Mouse (Mus musculus) heart, adult 18-20 months (tissue): ENCODE results near the gene Otoa. TPM values are rescaled to one million over a fixed set of nuclear protein-coding genes. Genes with fewer than 3 reads are reported as not detected.

Source experiments
- DNase-seq, 2 experiments: peaks; one replicate each; pipeline ENCODE4 v3.0.0; 2021 to 2022; ENCODE audit warnings: mixed read lengths in 1 of 2
- long read RNA-seq, 2 experiments: library from polyadenylated mRNA; stranded (forward); transcript quantifications; one replicate each; pipeline ENCODE4 v2.0.0; 2021
- total RNA-seq, 2 experiments: library from RNA; stranded (reverse); gene quantifications; 2 replicates each; pipeline ENCODE4 v1.2.3; 2021

Gene Otoa
- total RNA-seq = under 1 TPM; 0.05 to 0.18 TPM
- long read RNA-seq, experiment 1 = 0 reads
- long read RNA-seq, experiment 2 = 0 reads

GRCm38 (mm10) chr7:121081350-121081749, at the start of gene Otoa:
Gene Otoa, plus strand, starts transcription at chr7:121081650.
- no peak for DNase-seq

- DNase-seq = peak; percentile 94 to 95
These were observed 47.4 kb upstream of the Otoa start, which contains the start of gene Mettl9 for GRCm38 (mm10) chr7:121033856-121034652. Gene Mettl9, plus strand, starts transcription at chr7:121034445.

GRCm38 (mm10) chr7:121034701-121035141, 46.7 kb upstream of the Otoa start:
- peak; percentile 71 to 81 for DNase-seq

GRCm38 (mm10) chr7:121035161-121035721, 46.2 kb upstream of the Otoa start:
- peak; percentile 52 to 70 for DNase-seq

DNA sequence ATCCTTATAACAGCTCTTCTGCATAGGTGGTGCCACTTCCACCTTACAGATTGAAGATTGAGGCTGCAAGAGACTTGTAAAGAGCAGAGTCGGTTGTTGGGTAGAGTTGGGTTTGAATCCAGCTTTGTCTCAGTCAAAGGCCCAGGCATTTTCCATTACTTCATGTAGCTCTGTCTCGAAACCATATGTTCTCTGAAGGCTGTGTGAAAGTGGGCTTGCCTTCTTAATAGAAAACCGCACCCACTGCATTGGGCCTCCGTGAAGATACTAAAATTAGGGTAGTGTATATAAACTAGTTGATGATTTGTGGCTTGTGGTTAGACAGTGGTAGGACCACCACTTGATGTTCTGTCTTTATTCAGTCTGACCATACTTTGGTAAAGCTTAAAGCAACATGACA, 40.9 kb upstream of the Otoa start:
- no peak for DNase-seq

DNA sequence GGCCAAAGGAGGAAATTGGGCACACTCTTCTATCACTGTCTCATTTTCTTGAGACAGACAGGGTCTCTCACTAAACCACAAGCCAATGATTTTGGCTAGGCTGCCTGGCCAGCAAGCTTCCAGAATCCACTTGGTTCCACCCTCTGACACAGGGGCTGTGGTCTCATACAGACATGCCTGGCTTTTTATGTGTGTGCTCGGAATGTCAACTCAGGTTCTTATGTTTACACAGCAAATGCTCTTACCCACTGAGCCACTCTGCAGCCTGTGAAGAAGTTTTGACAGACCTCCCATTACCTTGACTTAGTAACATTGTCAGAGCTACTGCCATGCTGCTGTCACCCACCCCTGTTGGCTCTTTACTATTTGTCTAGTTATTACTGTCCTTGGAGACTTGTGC, 39.5 kb upstream of the Otoa start:
- DNase-seq = no peak

DNA sequence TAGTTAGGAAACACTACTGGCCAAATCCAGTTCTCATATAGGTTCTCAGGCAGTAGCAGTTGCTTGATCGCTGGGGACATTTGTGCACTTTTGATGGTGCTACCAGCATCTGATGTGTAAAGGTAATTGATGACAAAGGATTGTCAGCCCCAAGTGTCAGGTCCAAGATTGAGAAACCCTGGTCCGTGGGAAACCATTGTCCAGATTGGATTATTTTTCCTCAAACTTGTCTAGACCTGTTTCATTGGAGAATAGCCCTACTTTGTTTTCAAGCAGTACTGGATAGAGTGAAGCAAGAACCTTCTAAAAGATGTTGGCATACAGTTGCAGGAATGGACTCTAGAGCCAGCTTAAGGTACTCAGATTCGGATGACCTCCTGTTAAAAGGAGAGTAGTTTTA, 38.4 kb upstream of the Otoa start:
- no peak for DNase-seq

- no peak for DNase-seq
These were observed 37.9 kb upstream of the Otoa start for GRCm38 (mm10) chr7:121043510-121043909.

DNA sequence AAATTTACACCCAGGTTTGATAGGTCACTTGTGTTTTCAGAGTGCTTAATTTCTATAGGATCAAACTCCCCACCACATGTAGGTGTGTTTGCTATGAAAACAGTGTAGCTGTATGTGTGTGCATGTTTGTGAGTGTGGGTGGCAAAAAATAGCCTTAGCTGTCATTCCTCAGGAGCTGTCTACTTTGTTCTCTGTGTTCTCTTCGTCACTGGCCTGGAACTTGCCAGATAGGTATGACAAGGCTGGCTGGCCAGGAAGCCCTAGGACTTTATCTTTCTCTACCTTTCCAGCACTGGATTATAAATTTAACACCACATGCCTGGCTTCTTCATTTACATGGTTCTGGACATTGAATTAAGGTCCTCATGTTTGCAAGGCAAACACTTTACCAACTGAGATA, 37.2 kb upstream of the Otoa start:
- peak; percentile 64 to 72 for DNase-seq

- peak in 1 of 2 experiments; percentile 19 for DNase-seq
These were observed 35.6 kb upstream of the Otoa start for GRCm38 (mm10) chr7:121045671-121046453.

DNA sequence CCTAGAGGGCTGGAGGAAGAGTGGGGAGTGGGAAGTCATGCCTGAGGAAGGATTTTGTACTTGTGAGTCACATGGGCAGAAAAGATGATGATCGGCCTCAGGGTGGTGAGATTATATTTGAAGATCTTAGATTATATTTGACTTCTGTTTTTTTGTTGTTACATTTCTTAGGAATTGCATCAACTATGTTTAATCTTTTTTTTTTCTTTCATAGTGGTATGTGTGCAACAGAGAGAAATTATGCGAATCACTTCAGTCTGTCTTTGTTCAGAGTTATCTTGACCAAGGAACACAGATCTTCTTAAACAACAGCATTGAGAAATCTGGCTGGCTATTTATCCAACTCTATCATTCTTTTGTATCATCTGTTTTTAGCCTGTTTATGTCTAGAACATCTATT, 33.8 kb upstream of the Otoa start:
- DNase-seq = no peak

DNA sequence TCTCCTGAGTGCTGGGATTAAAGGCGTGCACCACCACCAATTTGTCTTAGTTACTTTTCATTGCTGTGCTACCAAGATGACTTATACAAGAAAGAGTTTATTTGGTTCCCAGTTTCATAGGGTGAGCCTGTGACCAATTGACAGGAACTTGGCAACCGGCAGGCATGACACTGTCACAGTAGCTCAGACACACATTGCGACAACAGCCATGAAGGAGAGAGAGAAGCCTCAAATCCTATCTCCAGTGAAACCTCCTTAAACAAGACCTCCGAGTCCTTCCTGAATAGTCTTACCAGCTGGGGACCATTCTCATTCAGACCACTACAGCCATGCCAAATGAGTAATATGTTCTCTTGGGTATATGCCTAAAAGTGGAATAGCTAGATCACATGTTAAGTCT, 28.4 kb upstream of the Otoa start:
- peak in 1 of 2 experiments; percentile 25 for DNase-seq

GRCm38 (mm10) chr7:121059477-121060218, 21.8 kb upstream of the Otoa start:
- no peak for DNase-seq

DNA sequence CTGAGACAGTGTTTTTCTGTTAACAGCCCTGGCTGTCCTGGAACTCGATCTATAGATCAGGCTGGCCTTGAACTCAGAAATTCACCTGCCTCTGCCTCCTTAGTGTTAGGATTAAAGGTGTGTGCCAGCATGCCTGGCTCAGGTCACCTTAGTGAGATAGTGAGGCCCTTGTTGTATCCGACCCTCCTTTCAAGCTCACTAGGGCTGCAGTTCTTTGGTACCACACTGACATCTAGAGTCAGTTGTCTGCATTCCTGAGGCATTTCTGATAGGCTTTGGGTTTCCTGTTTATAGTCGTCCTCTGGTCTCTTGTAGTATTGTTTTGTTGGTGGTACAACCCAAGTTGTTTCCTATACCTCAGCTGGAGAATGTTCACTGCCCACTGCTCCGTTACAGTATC, 17.1 kb upstream of the Otoa start:
- DNase-seq = peak; percentile 45 to 49

- DNase-seq = no peak
These were observed 10.2 kb upstream of the Otoa start for GRCm38 (mm10) chr7:121071276-121071675.

- DNase-seq = peak in 1 of 2 experiments; percentile 41
These were observed 8.9 kb upstream of the Otoa start for GRCm38 (mm10) chr7:121072506-121072905.

- peak; percentile 54 to 63 for DNase-seq
These were observed 7.2 kb upstream of the Otoa start, which contains the start of gene Igsf6 for GRCm38 (mm10) chr7:121074281-121074680. Gene Igsf6, minus strand, starts transcription at chr7:121074572.

GRCm38 (mm10) chr7:121074801-121075400, 6.5 kb upstream of the Otoa start:
- peak; percentile 39 to 42 for DNase-seq

DNA sequence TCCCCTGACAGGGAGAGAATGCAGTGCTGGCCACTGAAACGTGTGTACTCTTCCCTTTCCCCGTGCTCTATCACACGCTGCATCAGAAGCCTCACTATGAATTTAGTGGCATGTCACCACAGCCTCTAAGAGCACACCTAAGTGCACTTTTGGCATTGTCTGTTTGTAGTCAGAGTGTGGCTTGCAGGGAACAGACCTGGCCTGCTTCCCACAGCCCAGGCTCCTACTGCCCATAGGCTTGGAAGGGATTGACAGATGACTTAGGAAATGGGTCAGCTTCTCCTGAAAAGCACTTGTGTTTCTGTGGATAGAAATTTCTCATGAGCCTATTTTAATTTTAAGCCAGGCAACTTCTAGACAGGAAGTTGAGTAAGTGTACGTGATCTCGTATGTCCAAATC, 6.0 kb upstream of the Otoa start:
- DNase-seq = no peak

GRCm38 (mm10) chr7:121077311-121077710, 4.1 kb upstream of the Otoa start:
- no peak for DNase-seq

GRCm38 (mm10) chr7:121077829-121078228, 3.6 kb upstream of the Otoa start:
- peak; percentile 69 to 84 for DNase-seq

DNA sequence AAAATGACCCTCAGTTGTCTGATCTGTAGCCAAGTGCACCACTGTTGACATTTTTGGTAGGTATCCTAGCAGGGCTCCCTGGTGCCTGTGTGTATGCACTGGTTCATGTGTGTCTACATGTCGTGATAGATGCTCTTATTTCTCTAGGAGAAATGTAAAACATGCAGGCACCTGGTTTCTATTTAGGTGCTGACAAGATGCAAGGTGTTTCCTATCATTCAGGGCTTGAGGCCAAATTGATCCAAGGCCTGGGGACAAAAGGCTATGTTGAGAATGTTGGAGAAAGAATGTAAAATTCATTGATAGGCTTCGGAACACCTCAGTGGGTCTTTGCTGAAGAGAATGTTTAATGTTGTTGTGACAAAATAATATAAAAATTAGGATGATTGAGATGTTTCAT, 366 bp downstream of the Otoa start:
- no peak for DNase-seq
